Mouse (Mus musculus) cerebellum, adult 2 months (tissue): ENCODE measurements around the gene Cpne8. TPM values are rescaled to one million over a fixed set of nuclear protein-coding genes. Genes with fewer than 3 reads are reported as not detected.

Experiments
- DNase-seq, 2 experiments: peaks; one replicate each; pipeline ENCODE4 v3.0.0; 2021
- H3K27ac ChIP-seq: fragments of 200-500 bp; 2 replicates; pipeline ENCODE4 v1.5.1; 2012; ENCODE audit warnings: low read length, control low read depth, inconsistent platforms; ENCODE audit not compliant: insufficient read depth
- H3K27me3 ChIP-seq: fragments of 200-500 bp; 2 replicates; pipeline ENCODE4 v1.6.1; 2012; ENCODE audit warnings: inconsistent platforms, mild to moderate bottlenecking, low read length, moderate library complexity; ENCODE audit not compliant: control insufficient read depth, insufficient read depth
- H3K4me1 ChIP-seq: fragments of 200-500 bp; 2 replicates; pipeline ENCODE4 v1.6.1; 2011; ENCODE audit warnings: low read length; ENCODE audit not compliant: control insufficient read depth, insufficient read depth
- H3K4me3 ChIP-seq: fragments of 200-500 bp; replicated peaks from 2 replicates; pipeline ENCODE3; 2011; ENCODE audit warnings: mild to moderate bottlenecking, low read depth, low read length, control low read depth; ENCODE audit not compliant: insufficient read depth
- CTCF ChIP-seq: fragments of 200-500 bp; IDR thresholded peaks from 2 replicates; pipeline ENCODE4 v1.5.1; 2011; ENCODE audit warnings: low read depth, mild to moderate bottlenecking, control low read depth, low read length, moderate library complexity, borderline replicate concordance; ENCODE audit not compliant: insufficient read depth
- POLR2A ChIP-seq: fragments of 200-500 bp; IDR thresholded peaks from 2 replicates; pipeline ENCODE4 v1.6.1; 2011; ENCODE audit warnings: low read length, control low read depth, borderline replicate concordance; ENCODE audit not compliant: insufficient read depth
- WGBS: fragments of 180-500 bp; shearing (Covaris S2); methylation state at CpG from one replicate; pipeline ENCODE4 v1.1.7; 2018; 5-methylcytosine and 5-hydroxymethylcytosine counted together
- polyA plus RNA-seq: library from polyadenylated mRNA; depleted of rRNA; stranded (reverse); fragments of >200 nt; gene quantifications from 2 replicates; pipeline ENCODE4 v1.2.3, GENCODE M21; 2012

Gene Cpne8
- polyA plus RNA-seq, 1 experiment, result 22.3 TPM

DNA sequence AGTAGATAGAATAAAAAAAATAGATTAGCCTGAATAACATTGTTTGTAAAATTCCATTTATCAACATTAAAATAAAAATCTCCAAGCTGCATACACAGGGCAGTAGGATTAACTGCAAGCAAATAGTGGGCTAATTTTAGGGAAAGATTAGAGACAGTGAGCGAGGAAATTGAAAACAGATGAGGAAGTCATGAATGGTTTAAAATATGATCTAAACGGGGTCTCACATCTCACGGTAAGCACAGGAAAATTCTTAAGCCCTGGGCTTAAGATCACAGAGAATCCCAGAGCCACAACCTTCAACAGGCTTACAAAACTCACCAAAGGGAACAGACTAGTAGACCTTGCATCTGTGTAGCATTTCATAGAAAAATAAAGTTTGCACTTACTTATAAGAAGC is 115.2 kb downstream of the Cpne8 start:
- Histone ChIP-seq H3K4me1 (no peaks in the 10 kb centered on the region), H3K4me3 (no peak overlapping the region), H3K27me3 (no peaks in the 10 kb centered on the region), H3K27ac (no peak overlapping the region)
- WGBS, result 84% methylated on average over 3 of the region's 3 CpGs
- no peak for TF ChIP-seq POLR2A
- TF ChIP-seq CTCF, result no peak
- no peak for DNase-seq

DNA sequence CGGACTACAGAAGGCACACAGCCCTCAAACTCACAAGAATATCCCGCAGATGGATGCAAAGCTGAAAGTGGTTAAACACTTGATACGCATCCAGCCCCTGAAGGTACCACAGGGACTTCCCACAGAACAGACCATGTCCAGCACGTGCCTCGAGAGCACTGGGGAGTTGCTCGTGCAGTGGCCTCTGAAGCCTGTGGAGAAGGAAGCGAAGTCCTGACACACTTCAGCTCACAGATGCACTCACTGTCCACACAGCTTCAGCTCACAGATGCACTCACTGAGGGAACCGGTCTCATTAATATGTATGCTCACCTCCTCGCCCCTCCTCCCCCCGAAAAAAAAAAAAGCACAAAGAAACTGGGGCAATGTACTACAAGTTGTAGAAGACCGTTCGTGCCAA is 117.6 kb downstream of the Cpne8 start:
- Histone ChIP-seq H3K27ac (no peak overlapping the region), H3K27me3 (no peaks in the 10 kb centered on the region), H3K4me3 (no peak overlapping the region), H3K4me1 (no peaks in the 10 kb centered on the region)
- 18% methylated on average over 12 of the region's 12 CpGs for WGBS
- no peak for DNase-seq
- no peak for TF ChIP-seq POLR2A
- no peak for TF ChIP-seq CTCF

DNA sequence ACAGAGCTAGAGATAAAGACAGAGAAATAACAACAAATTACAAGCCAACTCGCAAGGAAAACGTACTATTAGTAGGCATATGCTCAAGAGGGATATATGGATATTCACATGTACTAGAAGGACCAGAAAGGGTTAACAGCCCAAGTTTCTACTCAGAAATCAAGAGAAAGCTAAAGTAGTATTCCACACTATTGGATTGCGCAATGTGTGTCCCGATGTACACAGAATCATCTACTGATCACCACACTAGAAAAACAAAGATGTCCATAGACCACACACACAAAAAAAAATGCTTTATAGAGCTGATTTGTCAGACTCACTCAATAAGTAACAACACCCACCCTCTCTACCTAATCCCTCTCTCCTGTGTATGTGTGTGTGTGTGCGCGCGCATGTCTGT is 130.6 kb downstream of the Cpne8 start:
- no peak for TF ChIP-seq POLR2A
- no peak for TF ChIP-seq CTCF
- 96% methylated on average over 7 of the region's 7 CpGs for WGBS

DNA sequence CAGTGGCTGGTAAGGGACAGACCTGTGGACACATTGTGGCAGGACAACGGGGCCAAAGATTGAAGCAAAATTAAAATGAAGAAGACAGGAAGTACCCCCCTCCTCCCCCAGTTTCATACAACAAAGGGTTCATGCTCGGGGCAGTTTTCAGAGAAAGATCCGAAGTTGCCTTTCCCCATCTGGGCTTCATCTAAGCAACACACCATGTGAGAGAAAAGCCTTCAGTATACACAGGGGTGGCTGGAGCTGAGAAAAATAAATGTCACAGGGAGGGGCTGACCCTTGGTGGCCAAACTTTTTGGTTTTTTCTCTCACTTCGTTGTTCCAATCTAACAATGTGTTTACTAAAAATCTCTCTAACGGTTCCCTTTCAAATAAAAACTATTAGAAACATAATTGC is 135.8 kb downstream of the Cpne8 start:
- H3K27ac ChIP-seq, result no peak overlapping the region
- DNase-seq, result no peak
- TF ChIP-seq POLR2A (no peak), CTCF (no peak)
- H3K4me3 ChIP-seq, result no peak overlapping the region
- H3K4me1 ChIP-seq, result no peaks in the 10 kb centered on the region
- H3K27me3 ChIP-seq, result no peaks in the 10 kb centered on the region
- WGBS, result 72% methylated on average over 5 of the region's 5 CpGs

More for the DNA sequence above, 130.6 kb downstream of the Cpne8 start:
- DNase-seq, result no peak
- Histone ChIP-seq H3K27me3 (no peaks in the 10 kb centered on the region), H3K4me1 (no peaks in the 10 kb centered on the region), H3K4me3 (no peak overlapping the region), H3K27ac (no peak overlapping the region)

DNA sequence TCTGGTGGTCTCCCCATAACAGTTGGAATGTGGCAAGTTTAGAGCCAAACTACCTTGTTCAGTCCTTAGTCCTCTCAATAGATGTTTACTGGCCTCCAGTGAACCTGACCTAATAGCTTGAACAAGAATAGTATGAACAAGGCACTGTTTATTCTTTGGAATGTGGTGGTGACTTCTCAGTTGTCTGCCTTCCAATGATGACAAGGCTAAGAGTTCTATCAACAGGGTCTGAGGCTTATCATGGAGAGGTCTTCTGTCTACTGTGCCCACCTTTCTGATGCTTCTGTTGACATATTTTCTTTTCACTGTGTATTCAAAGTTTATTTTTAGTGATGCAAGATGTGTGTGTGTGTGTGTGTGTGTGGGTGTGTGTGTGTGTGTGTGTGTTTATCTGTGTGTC is 137.1 kb downstream of the Cpne8 start:
- H3K27me3 ChIP-seq, result no peaks in the 10 kb centered on the region
- no peak for DNase-seq

DNA sequence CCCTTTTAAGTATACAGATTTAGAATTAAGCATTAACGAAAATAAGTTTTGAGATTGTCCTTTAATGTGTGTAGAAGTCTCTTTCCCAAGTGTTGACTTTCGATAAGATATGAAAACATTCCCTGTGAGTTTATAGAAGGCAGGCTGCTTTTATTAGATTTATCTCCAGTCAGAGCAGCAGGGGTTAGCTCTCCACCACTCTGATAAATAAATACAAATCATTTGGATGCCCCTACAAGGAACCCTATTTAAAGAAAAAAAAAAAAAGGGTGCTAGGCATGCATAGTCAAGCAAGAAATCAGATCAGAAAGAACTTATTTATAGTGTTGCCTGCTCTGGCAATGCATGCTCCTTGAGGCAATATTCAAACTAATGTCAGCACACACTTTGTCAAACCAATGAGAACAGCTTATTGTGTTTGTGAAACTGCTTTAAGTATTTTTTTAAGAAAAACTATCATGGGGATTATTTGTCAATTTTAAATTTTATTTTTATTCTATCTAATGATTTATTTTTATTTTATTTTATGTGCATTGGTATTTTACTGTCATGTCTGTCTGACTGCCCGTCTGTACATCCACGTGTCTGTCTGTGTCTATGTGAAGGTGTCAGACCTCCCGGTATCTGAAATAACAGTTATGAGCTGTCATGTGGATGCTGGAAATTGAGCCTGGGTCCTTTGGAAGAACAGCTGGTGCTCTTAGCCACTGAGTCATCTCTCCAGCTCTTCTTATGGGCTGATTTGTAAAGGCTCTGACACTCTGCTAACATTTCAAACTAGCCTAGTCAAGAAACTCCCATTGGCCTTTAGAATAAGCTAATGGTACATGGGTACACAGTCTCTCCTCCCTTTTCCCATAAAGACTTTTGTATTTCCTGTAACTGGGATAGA is 142.7 kb downstream of the Cpne8 start:
- DNase-seq, result no peak
- WGBS, result 88% methylated on average over 5 of the region's 5 CpGs
- Histone ChIP-seq H3K27ac (no peak overlapping the region), H3K4me1 (no peaks in the 10 kb centered on the region), H3K4me3 (no peak overlapping the region), H3K27me3 (no peaks in the 10 kb centered on the region)
- no peak for TF ChIP-seq CTCF
- TF ChIP-seq POLR2A, result no peak

More for the DNA sequence above, 137.1 kb downstream of the Cpne8 start:
- no peak for TF ChIP-seq POLR2A
- no peak for TF ChIP-seq CTCF
- Histone ChIP-seq H3K27ac (no peak overlapping the region), H3K4me3 (no peak overlapping the region), H3K4me1 (no peaks in the 10 kb centered on the region)

DNA sequence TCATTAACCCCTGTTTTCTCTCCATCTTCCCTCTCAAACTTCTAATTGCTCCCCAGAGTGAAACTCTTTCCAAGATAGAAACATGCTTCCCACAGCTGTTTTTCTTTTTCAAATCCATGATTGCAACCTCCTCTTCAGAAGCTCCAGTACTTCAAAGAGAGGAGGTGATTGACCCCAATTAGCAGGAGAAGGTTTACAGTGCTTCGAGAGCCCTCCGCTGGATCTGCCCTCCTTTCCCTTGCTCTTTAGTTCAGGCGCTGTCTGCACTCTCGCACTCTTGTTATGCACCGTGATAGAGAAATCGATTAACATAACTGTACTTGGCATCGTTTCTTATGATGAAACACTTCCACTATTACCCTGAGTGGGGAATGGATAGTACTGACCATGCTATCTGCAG is 143.5 kb downstream of the Cpne8 start:
- H3K27me3 ChIP-seq, result no peaks in the 10 kb centered on the region
- TF ChIP-seq POLR2A (no peak), CTCF (no peak)
- 43% methylated on average over 7 of the region's 7 CpGs for WGBS
- no peak overlapping the region for H3K4me3 ChIP-seq
- H3K4me1 ChIP-seq, result no peaks in the 10 kb centered on the region
- no peak for DNase-seq
- no peak overlapping the region for H3K27ac ChIP-seq

DNA sequence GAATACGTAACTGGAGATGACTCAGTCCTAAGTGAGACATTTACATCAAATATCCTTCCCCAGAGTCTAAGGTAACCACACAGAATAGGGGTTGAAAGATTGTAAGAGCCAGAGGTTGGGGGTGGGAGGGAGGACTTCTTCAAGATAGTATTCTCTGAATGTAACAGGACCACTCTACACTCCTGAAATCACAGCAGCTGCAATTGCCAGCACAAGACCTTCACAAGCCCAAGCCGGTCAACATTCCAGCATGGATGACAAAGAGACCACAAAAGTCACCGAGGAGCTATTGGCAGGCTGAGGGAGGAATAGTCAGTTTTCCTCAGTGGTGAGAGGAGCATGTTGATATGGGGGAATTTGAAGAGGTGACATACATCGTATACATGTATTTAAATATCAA is 166.5 kb downstream of the Cpne8 start:
- no peak for TF ChIP-seq CTCF
- no peak for TF ChIP-seq POLR2A
- no peak for DNase-seq
- no peaks in the 10 kb centered on the region for H3K27me3 ChIP-seq
- no peak overlapping the region for H3K4me3 ChIP-seq
- 93% methylated on average over 4 of the region's 4 CpGs for WGBS
- H3K4me1 ChIP-seq, result no peaks in the 10 kb centered on the region
- H3K27ac ChIP-seq, result no peak overlapping the region
